Mouse (Mus musculus) embryonic facial prominence, embryonic 13.5 days (tissue): Measurements from ENCODE around the gene Ndufb6. TPM values are rescaled to one million over a fixed set of nuclear protein-coding genes. Genes with fewer than 3 reads are reported as not detected.

Source experiments
- ATAC-seq: fragments of 200-750 bp; cut with Nextera tagmentation; 2 replicates; pipeline ENCODE4 v1.8.0; 2017; ENCODE audit warnings: low read depth; ENCODE audit not compliant: insufficient number of reproducible peaks, insufficient read depth, low FRiP score, low TSS enrichment
- H3K27ac ChIP-seq: fragments of 300-500 bp; sonication (generic); 2 replicates; pipeline ENCODE4 v1.5.1; 2015; ENCODE audit warnings: moderate library complexity, mild to moderate bottlenecking, inconsistent platforms
- H3K27me3 ChIP-seq: fragments of 300-500 bp; sonication (generic); 2 replicates; pipeline ENCODE4 v1.6.1; 2015; ENCODE audit warnings: mild to moderate bottlenecking, inconsistent platforms
- H3K36me3 ChIP-seq: fragments of 300-500 bp; sonication (generic); 2 replicates; pipeline ENCODE4 v1.6.1; 2015; ENCODE audit warnings: mild to moderate bottlenecking, inconsistent platforms
- H3K4me1 ChIP-seq: fragments of 300-500 bp; sonication (generic); 2 replicates; pipeline ENCODE4 v1.6.1; 2015; ENCODE audit warnings: inconsistent platforms
- H3K4me2 ChIP-seq: fragments of 300-500 bp; sonication (generic); 2 replicates; pipeline ENCODE4 v1.6.1; 2015; ENCODE audit warnings: moderate library complexity, mild to moderate bottlenecking, inconsistent platforms
- H3K4me3 ChIP-seq: fragments of 300-500 bp; sonication (generic); 2 replicates; pipeline ENCODE4 v1.5.1; 2015; ENCODE audit warnings: mild to moderate bottlenecking, inconsistent platforms
- H3K9ac ChIP-seq: fragments of 300-500 bp; sonication (generic); 2 replicates; pipeline ENCODE4 v1.6.1; 2015; ENCODE audit warnings: mild to moderate bottlenecking, inconsistent platforms
- H3K9me3 ChIP-seq: fragments of 300-500 bp; sonication (generic); 2 replicates; pipeline ENCODE4 v1.6.1; 2016; ENCODE audit warnings: inconsistent platforms
- WGBS: fragments of 180-500 bp; shearing (Covaris S2); methylation state at CpG from one replicate; pipeline ENCODE4 v1.1.7; 2015; ENCODE audit warnings: mixed read lengths; 5-methylcytosine and 5-hydroxymethylcytosine counted together
- polyA plus RNA-seq: library from polyadenylated mRNA; unstranded; fragments of >200 nt; fragmentation: Nextera tagmentation; extraction: Ambion mirVana; gene quantifications from 2 replicates; pipeline ENCODE4 v1.2.1, GENCODE M21; 2015

Ndufb6 gene
- 303 and 307 TPM in 2 replicates for polyA plus RNA-seq

DNA sequence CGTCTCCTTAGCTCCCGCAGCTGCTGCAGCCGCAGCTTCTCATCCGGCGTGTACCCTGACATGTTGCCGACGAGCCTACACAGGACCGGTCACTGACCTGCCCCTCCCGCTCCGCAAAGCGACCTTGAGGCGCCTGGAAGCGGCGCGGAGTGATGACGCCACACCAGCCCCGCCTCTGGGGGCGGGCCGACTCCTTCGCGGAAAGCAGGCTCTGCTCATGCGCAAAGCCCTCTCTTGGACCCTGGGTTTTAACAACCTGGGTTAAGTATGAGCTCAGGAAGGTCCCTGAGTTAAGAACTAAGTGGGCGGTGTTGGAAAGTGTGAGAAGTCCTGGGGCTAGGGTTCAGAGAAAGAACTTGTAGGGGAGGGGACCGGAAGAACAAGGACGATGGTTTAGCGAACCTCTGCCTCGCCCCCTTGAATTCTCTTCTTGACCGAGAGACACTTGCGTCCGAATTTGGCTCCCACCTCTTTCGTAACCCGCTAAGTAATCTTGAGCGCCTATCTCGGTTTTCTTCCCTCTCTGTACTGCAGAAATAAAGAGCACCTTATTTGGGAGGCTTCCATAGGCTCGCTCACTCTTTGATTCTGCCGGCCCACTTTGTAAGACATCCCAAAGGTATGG is at the start of gene Ndufb6:
Ndufb6 (minus strand) TSS at position 146 of the 625 bp plus-strand sequence.
- Histone ChIP-seq H3K4me2 (peak within 1 kb of the TSS; percentile 92), H3K4me1 (peaks cover 13% of the 10 kb centered on the region), H3K9ac (peak within 1 kb of the TSS; percentile 97), H3K27ac (peak within 1 kb of the TSS; percentile 80), H3K4me3 (peak within 1 kb of the TSS; percentile 95), H3K9me3 (no peaks in the 10 kb centered on the region), H3K27me3 (no peaks in the 10 kb centered on the region), H3K36me3 (peaks cover 17% of the 10 kb centered on the region)
- peak; percentile 92 for ATAC-seq
- WGBS: under 1% methylated on average over 36 of the region's 36 CpGs

DNA sequence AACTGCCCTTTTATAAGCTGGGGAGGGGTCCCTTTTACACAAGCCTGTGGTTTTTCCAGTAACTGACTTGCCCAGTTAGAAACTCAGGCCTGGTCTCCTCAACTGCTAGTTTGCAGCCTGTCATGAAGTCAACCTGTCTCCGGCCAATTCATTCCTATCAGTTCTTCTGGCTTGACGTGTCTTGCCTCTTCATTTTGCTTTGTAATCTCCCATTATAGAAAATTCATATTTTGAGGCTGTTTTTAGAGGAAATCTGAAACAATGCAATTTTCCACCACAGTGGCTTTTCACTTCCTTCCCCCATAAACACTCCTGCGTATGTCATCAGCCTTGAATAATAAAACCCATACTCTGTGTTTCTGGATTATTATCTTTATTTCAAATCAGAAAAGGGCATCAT is 47.9 kb upstream of the Ndufb6 start:
- WGBS: 81% methylated on average over 3 of the region's 3 CpGs
- H3K9me3 ChIP-seq: no peaks in the 10 kb centered on the region
- no peak for ATAC-seq
- H3K4me3 ChIP-seq: no peak overlapping the region
- H3K4me1 ChIP-seq: no peaks in the 10 kb centered on the region
- no peak overlapping the region for H3K9ac ChIP-seq
- H3K36me3 ChIP-seq: no peaks in the 10 kb centered on the region
- H3K27me3 ChIP-seq: no peaks in the 10 kb centered on the region
- H3K27ac ChIP-seq: no peak overlapping the region
- H3K4me2 ChIP-seq: no peak overlapping the region

DNA sequence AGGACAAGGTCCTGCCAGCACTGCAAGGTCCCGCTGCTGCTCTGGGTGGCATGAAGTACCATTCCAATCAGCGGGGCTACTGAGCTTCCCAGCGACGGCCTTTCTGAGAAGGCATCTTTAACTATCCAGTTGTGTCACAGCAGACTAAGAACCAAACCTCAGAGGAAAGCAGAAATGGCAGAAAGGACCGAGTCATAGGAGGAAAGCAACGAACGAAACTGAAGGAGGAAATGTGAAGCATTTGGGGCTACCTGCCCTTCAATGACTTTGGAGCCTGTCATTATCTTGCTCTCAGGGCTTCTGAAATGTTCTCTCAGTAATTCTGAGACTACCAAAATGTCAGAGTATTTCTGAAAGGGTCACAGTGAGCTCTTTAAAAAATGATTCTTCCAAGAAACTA is 45.4 kb upstream of the Ndufb6 start:
- Histone ChIP-seq H3K36me3 (no peaks in the 10 kb centered on the region), H3K4me2 (no peak overlapping the region), H3K27me3 (no peaks in the 10 kb centered on the region), H3K4me1 (no peaks in the 10 kb centered on the region), H3K9me3 (no peaks in the 10 kb centered on the region), H3K4me3 (no peak overlapping the region), H3K27ac (no peak overlapping the region), H3K9ac (no peak overlapping the region)
- no peak for ATAC-seq
- 90% methylated on average over 7 of the region's 7 CpGs for WGBS

DNA sequence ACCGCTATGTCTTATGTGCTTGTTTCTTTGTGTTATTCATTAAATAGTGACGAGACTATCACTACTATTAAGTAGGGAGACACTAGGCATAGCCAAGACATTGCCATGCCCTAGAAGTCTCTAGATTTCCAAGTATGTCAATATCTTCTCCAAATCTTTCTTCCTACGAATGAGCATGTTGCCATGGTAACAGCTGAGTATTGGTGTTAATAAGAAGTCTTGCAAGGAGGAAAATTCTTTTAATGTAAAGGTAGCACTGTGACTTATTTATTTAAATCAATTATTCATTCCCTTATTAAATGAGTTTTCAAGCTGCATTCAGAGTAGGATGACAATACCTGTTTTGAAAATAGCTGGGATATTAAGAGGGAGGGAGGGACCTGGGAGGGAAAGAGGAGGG is 38.2 kb upstream of the Ndufb6 start:
- H3K9ac ChIP-seq: no peak overlapping the region
- no peak overlapping the region for H3K27ac ChIP-seq
- no peaks in the 10 kb centered on the region for H3K9me3 ChIP-seq
- H3K4me3 ChIP-seq: no peak overlapping the region
- no peaks in the 10 kb centered on the region for H3K27me3 ChIP-seq
- H3K36me3 ChIP-seq: no peaks in the 10 kb centered on the region
- no peaks in the 10 kb centered on the region for H3K4me1 ChIP-seq
- WGBS: 85% methylated on average over 3 of the region's 3 CpGs
- no peak overlapping the region for H3K4me2 ChIP-seq
- ATAC-seq: no peak

DNA sequence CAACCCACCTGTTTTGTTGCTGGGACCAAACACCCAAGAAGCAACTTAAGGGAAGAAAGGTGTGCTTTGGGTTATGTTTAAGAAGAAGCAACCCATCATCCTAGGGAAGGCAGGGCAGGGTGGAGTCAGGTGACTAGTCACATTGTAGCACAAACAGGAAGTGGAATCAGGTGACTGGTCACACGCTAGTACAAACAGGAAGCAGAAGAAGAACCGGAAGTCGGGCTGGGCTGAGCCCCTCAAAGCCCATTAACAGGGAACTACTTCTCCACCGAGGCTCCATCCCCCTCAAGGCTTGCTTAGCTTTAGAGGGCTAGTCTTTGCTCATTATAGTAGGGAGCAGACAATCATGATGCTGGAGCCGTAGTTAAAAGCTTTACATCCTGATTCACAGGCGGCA is 33.8 kb upstream of the Ndufb6 start:
- Histone ChIP-seq H3K27me3 (no peaks in the 10 kb centered on the region), H3K4me2 (no peak overlapping the region), H3K4me3 (no peak overlapping the region), H3K9me3 (no peaks in the 10 kb centered on the region), H3K36me3 (no peaks in the 10 kb centered on the region), H3K27ac (no peak overlapping the region), H3K4me1 (no peaks in the 10 kb centered on the region), H3K9ac (no peak overlapping the region)
- WGBS: 79% methylated on average over 6 of the region's 6 CpGs
- no peak for ATAC-seq

DNA sequence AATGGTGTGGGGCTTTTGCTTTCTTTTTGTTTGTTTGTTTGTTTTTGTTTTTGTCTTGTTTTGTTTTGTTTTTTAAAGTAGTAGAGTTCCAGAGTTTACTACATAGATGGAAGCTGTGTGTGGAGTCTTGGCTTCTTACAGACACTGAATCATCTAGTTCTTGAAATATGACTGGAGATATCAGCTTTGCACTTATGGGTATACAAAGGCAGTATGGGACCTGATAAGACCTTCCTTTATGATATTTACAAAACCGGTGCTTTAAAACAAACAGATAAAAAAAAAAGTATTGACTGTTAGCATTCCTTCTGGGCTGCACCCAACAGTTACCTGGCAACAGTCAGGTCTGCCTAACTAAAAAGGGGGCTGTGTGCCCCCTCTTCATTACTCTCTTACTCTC is 33.0 kb upstream of the Ndufb6 start:
- H3K4me1 ChIP-seq: no peaks in the 10 kb centered on the region
- no peaks in the 10 kb centered on the region for H3K27me3 ChIP-seq
- 94% methylated on average over 1 of the region's 1 CpGs for WGBS
- no peaks in the 10 kb centered on the region for H3K9me3 ChIP-seq
- no peak overlapping the region for H3K4me2 ChIP-seq
- no peak overlapping the region for H3K4me3 ChIP-seq
- H3K9ac ChIP-seq: no peak overlapping the region
- no peak overlapping the region for H3K27ac ChIP-seq
- H3K36me3 ChIP-seq: no peaks in the 10 kb centered on the region
- ATAC-seq: no peak

DNA sequence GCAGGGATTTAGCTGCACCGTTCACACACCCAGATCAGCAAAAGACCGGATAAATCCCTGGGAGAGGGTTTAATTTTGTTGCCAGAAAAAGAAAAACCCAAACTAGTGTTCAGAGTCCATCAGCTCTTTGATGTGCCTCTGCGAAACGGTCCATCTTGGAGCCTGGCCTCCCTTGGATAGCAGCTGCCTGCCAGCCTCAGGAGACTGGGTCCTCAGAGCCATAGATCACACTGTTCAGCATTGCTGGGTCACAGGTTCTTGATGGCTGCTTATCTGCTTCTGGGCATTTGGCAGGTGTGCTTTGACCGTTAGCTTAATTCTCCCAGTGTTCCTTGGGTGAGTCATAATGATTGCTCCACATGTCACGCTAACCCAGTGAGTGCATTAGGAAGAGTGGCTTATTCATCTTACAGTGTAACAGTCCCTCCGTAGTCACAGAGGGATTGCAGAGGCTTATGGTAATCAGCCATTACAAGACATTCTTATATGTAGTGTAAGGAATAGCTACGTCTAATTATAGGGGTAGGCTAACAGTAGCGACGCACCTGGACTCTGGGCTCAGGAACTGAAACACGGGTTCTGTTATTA is 31.7 kb upstream of the Ndufb6 start:
- Histone ChIP-seq H3K9ac (no peak overlapping the region), H3K4me3 (no peak overlapping the region)
- 72% methylated on average over 11 of the region's 11 CpGs for WGBS

DNA sequence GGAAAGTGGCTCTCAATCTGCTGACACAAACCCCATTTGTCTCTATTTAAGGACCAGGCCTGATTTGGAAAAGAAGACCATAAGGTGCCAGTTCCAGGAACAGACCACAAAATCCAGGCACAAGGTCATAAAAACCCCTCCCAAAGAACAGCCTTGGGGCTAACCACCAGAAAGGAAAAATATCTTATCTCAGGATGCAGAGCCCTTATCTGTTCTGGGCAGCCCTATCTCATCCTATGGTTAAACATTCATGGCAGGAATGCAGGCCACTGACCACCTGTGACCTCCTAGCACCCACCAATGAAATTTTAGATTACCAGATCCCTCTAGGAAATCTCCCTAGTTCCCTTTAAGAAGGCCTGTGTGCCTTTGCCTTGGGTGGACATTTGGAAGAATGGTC is 30.5 kb upstream of the Ndufb6 start:
- Histone ChIP-seq H3K27me3 (peaks cover 3% of the 10 kb centered on the region; the same call in 1 of the 2 replicates), H3K4me1 (no peaks in the 10 kb centered on the region), H3K9me3 (no peaks in the 10 kb centered on the region), H3K4me3 (no peak overlapping the region), H3K4me2 (no peak overlapping the region), H3K9ac (no peak overlapping the region), H3K27ac (no peak overlapping the region), H3K36me3 (no peaks in the 10 kb centered on the region)
- ATAC-seq: no peak

More for the DNA sequence above, 31.7 kb upstream of the Ndufb6 start:
- H3K36me3 ChIP-seq: no peaks in the 10 kb centered on the region
- no peaks in the 10 kb centered on the region for H3K4me1 ChIP-seq
- 0 out of 2 replicates have a peak, but pooled peaks have one; percentile 37 for ATAC-seq
- no peaks in the 10 kb centered on the region for H3K27me3 ChIP-seq
- no peak overlapping the region for H3K27ac ChIP-seq
- H3K9me3 ChIP-seq: no peaks in the 10 kb centered on the region
- H3K4me2 ChIP-seq: no peak overlapping the region

DNA sequence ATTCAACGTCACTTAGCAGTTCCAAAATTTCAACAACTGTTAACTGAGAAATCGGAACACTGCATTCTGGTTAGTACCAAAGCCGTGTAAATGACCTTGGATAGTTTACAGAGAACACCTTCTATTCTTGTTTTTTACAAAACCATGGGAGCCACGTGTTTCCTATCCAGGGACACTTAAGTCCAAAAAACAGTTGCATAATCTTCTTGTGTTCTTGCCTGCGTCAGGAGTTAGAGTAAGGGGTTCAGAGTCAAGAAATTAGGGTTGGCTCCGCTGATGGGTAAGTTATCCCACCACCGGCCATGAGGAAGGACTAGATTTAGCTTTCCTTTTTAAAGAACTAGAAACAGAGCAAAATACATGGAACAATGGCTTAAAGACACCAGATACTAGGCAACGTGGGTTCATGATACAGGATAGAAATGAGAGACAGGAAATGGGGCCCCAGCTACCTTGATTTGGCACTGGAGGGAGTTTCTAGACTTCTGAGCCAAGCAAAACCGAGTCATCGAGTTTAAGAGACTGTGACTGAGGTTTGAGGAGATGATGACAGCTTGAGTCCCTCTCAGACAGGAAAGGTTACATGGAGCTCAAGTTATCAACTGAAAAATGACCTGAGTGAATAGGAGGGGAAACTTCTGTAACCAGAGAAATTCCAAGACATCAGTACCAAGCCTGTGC is 23.4 kb upstream of the Ndufb6 start:
- Histone ChIP-seq H3K4me3 (no peak overlapping the region), H3K4me2 (no peak overlapping the region), H3K9ac (no peak overlapping the region), H3K27me3 (peaks cover 8% of the 10 kb centered on the region), H3K36me3 (no peaks in the 10 kb centered on the region), H3K9me3 (no peaks in the 10 kb centered on the region), H3K27ac (no peak overlapping the region), H3K4me1 (no peaks in the 10 kb centered on the region)
- ATAC-seq: no peak
- WGBS: 71% methylated on average over 10 of the region's 10 CpGs

DNA sequence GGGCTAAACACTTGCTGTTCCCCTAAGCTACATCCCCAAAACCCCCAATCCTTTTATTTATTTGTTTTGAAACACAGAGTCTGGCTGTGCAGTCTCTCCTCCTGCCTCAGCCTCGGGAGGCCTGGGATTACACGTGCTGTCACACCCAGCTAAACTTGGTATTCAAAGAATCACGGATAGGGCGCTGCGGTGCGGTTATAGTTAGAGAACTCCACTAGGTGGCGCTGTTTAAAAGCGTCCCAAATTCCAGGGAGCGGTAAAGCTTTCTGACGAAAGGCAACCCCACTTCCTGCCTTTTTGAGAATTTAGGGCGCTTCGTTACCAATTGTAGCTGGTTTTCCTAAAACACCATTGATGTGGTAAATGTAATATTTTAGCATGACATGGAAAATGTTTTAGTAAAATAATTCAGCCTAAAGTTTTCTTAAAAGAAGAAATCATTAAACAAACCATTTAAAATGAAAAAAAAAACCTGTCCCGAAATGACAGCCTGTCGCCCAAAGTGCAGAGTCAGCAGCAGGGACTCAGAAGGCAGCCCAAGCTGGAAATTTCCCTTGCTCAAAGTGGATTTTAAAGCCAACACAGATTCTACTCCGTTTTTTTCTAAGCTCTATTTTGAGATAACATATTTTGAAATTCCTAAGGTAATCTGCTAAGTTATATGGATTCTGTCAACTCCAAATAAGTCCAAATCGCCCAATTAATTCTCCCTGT is 22.0 kb upstream of the Ndufb6 start:
- H3K4me1 ChIP-seq: no peaks in the 10 kb centered on the region
- no peak overlapping the region for H3K4me3 ChIP-seq
- H3K36me3 ChIP-seq: no peaks in the 10 kb centered on the region
- WGBS: 10% methylated on average over 16 of the region's 16 CpGs
- no peaks in the 10 kb centered on the region; the same call in 1 of the 2 replicates for H3K9me3 ChIP-seq
- no peak overlapping the region for H3K9ac ChIP-seq
- H3K4me2 ChIP-seq: peak overlapping the region; percentile 33
- no peak for ATAC-seq
- no peak overlapping the region for H3K27ac ChIP-seq
- H3K27me3 ChIP-seq: peaks cover 8% of the 10 kb centered on the region

DNA sequence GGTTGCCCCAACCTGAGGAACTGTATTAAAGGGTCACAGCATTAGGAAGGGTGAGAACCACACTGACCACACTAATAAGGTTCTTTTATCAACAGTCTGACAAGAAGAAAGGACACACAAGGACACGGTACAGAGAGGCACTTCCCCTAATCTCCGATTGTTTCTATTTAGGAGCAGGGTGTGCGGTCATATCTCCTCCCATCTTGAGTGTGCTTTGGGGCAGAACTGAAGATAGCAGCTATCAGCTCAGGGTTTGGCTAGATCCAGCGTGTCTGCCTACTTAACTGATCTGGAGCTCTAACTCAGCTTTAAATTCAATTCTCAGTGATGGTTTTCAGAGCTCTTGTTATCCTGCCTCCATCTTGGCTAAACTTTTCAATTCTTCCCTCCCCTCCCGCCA is 19.9 kb upstream of the Ndufb6 start:
- Histone ChIP-seq H3K36me3 (no peaks in the 10 kb centered on the region), H3K27ac (no peak overlapping the region), H3K4me1 (no peaks in the 10 kb centered on the region), H3K9me3 (peaks cover 4% of the 10 kb centered on the region), H3K4me2 (no peak overlapping the region), H3K9ac (no peak overlapping the region), H3K4me3 (no peak overlapping the region), H3K27me3 (peaks cover 6% of the 10 kb centered on the region)
- WGBS: 77% methylated on average over 5 of the region's 5 CpGs
- no peak for ATAC-seq
